Mouse (Mus musculus) gastrocnemius, postnatal 4 days (tissue): Measurements from ENCODE around the gene Ankrd1. TPM values are rescaled to one million over a fixed set of nuclear protein-coding genes. Genes with fewer than 3 reads are reported as not detected.

Source experiments
- DNase-seq, 2 experiments: peaks; one replicate each; pipeline ENCODE4 v3.0.0; 2021 to 2022; ENCODE audit warnings: low spot score in 2 of 2, mixed read lengths in 2 of 2
- long read RNA-seq, 2 experiments: library from polyadenylated mRNA; stranded (forward); transcript quantifications; one replicate each; pipeline ENCODE4 v2.0.0; 2021
- total RNA-seq, 2 experiments: library from RNA; stranded (reverse); gene quantifications; 2 replicates each; pipeline ENCODE4 v1.2.3; 2021

The Ankrd1 gene
- 10 to 100 TPM; 10.2 to 13.6 TPM for total RNA-seq
- long read RNA-seq, experiment 1, transcript Ankrd1-205 (9 exons, 2,020 nt) = major isoform, 14 of 18 reads
- long read RNA-seq, experiment 1, partial matches to known transcripts = 1 of 18 reads
- long read RNA-seq, experiment 1, other reads (novel, unspliced or antisense) = 3 of 18 reads
- long read RNA-seq, experiment 2, transcript Ankrd1-205 (9 exons, 2,020 nt) = major isoform, 5 of 8 reads
- long read RNA-seq, experiment 2, partial matches to known transcripts = 0 of 8 reads
- long read RNA-seq, experiment 2, other reads (novel, unspliced or antisense) = 3 of 8 reads

- DNase-seq = peak in 1 of 2 experiments; percentile 32
Observed at GRCm38 (mm10) chr19:36119783-36120471, at the start of gene Ankrd1. Ankrd1 (minus strand) TSS chr19:36120099.

DNA sequence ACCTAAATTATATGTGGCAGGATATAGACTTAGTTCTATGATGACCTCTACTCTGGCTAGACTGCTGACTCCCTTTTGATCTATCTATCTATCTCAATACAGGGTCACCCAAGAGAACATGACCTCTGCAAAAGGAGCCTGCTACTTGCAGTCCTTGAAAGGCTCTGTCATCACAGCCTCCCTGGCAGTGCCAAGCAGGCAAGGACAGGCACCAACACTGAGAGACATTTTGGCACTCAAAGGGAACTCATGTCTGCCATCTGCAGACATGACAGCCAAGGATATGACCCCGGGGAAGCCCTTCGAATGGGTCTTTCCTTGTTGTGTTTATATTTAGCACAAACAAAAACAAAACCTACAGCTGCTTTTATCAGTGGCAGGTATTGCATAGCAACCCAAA, 49.2 kb upstream of the Ankrd1 start:
- DNase-seq = no peak

GRCm38 (mm10) chr19:36168121-36168520, 48.2 kb upstream of the Ankrd1 start:
- DNase-seq = no peak

GRCm38 (mm10) chr19:36167291-36167896, 47.5 kb upstream of the Ankrd1 start:
- DNase-seq = no peak

- DNase-seq = no peak
Observed at GRCm38 (mm10) chr19:36166401-36167160, 46.7 kb upstream of the Ankrd1 start.

GRCm38 (mm10) chr19:36165351-36165750, 45.5 kb upstream of the Ankrd1 start:
- no peak for DNase-seq

DNA sequence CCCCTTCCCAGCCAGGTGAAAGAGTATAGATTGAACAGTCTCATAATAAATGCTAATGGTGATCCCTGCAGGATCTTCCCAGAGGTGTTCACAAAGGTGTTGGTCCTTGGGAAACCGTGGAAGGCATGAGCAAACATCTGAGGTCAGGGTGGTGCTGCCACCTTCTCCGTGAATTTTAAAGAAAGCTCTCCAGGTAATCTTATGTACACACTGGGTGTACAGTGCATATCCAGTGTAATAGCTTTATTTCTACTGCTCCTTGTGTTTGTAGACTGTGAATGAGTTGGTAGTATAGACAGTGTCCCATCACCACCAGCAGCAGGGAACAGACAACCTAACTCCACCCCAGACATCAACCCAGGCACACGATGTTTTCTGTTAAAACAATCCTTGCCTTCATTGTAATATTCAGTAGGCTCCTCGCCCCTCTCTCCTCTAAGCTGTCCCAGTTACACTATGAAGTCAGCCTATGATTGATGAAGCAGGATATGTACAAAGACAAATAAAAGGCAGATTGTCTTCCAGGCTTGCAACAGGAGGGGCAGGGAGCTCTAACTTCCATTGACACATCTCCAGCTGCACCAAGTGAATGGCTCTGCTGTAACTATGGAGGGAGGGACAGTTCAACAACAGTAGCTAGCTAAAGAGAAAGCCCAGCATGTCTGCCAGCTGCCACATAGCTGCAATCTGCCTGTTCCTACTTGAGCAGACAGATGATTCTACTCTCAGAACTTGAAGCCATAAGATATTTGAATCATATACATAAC, 30.5 kb upstream of the Ankrd1 start:
- DNase-seq = no peak

GRCm38 (mm10) chr19:36148578-36148977, 28.7 kb upstream of the Ankrd1 start:
- DNase-seq = no peak

DNA sequence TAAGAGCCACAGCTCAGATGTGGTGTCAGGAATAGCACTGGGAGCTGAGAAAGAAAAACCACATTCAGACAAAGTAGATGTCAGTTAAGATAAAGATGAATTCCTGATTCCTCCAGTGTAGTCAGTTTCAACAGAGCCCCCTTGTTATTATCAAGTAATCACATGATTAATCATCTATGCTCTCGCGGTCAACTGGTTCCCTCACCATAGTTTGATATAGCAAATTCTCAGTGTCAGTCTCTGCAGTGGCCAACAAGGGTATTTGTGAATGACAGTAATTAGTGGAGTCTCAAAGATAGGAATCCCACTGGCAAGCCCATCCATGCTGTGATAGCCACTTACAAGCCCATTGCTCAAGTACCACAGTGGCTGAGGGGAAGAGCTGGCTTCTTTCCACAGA, 23.7 kb upstream of the Ankrd1 start:
- no peak for DNase-seq

DNA sequence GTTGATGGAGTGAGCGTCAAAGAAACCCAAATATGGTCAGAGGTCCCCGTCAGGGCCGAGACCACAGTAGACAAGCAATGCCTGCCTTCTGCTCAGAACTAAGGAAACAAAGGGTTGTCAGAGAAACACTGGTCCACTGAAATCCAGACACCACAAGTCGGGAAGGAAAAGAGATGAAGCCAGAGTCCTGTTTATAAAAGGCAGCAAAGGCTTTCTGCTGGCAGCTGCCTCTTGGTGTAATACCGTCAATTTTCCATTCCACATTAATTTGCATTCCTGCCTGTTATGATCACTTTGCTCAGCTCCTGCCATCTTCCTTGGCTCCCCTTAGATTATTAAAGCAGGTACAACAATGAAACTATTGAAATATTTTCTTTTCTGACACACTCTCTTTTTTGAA, 13.8 kb upstream of the Ankrd1 start:
- DNase-seq = no peak

- no peak for DNase-seq
Observed at GRCm38 (mm10) chr19:36133064-36133463, 13.2 kb upstream of the Ankrd1 start.

GRCm38 (mm10) chr19:36131990-36132389, 12.1 kb upstream of the Ankrd1 start:
- DNase-seq = no peak

- no peak for DNase-seq
Observed at GRCm38 (mm10) chr19:36130181-36130580, 10.3 kb upstream of the Ankrd1 start.

GRCm38 (mm10) chr19:36129643-36130042, 9.7 kb upstream of the Ankrd1 start:
- DNase-seq = no peak

GRCm38 (mm10) chr19:36129213-36129612, 9.3 kb upstream of the Ankrd1 start:
- DNase-seq = no peak

- no peak for DNase-seq
Observed at GRCm38 (mm10) chr19:36128440-36128839, 8.5 kb upstream of the Ankrd1 start.

GRCm38 (mm10) chr19:36124203-36124602, 4.3 kb upstream of the Ankrd1 start:
- DNase-seq = no peak

GRCm38 (mm10) chr19:36119219-36119618, 680 bp downstream of the Ankrd1 start:
- no peak for DNase-seq

GRCm38 (mm10) chr19:36116185-36116584, 3.7 kb downstream of the Ankrd1 start:
- DNase-seq = no peak

GRCm38 (mm10) chr19:36112007-36112406, 7.9 kb downstream of the Ankrd1 start:
- DNase-seq = no peak
